Mouse (Mus musculus) kidney, adult 9 months (tissue): ENCODE measurements around the gene Krt79.

Experiments used
- DNase-seq: peaks from one replicate; pipeline ENCODE4 v3.0.0; 2022

The Krt79 gene

DNA sequence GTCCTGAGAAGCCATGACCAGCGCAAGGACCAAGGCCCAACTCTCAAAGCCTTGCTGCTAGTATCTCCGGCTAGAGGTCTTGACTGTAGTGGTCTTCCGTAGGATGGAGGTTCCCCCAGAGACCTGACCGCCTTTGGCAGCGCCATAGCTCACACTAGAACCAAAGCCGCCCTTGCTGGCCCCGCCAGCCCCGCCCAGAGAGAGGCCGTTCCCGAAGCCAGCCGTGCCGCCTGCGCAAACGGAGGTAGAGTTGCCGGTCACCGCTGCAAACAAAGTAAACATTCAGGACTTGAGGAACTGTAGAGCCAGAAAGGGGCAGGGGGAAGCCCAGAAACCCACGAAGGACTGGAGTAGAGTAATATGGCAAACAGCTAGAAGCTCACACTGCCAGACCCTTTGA lies 10.5 kb downstream of the Krt79 start:
- DNase-seq = peak; percentile 20

- no peak for DNase-seq
Observed at GRCm38 (mm10) chr15:101929087-101929486, 11.0 kb downstream of the Krt79 start.

DNA sequence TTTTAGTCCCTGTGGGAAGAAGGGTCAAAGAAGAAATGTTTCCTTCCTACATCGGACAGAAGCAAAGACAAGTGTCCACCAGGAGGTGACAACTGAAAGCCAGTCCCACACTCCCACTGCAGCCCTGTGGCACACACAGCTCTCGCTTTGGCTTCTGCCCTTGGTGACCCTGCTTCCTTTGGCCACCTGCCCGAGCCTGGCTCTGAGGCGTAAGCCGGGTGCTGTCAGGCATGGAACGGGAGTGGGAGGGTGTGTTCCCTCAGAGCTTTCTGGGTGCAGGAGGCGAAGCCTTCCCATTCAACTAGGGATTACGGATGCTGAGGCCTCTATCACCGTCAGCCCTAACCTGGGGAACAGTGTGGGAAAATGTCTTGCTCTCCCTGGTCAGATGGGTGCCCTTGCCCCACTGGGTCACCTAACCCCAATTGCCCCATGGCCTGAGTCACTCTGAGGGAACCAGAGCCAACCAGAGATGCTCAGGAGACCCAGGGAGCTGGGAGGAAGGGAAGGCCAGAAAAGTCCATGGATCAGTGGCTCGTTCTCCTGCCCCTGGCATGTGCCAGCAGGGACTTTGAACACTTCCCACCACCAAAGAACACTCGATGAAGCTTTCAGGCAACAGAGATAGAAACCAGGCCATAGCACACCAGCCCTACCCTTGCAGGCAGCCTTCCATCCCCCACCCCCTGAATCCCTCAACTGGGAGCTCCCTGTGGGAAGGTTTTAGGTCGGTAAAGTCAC lies 12.6 kb downstream of the Krt79 start:
- DNase-seq = peak; percentile 87

GRCm38 (mm10) chr15:101925041-101925440 lies 15.1 kb downstream of the Krt79 start:
- no peak for DNase-seq

- DNase-seq = no peak
Observed at GRCm38 (mm10) chr15:101924635-101925034, 15.5 kb downstream of the Krt79 start, which contains the start of gene Krt4. Krt4 (minus strand) TSS chr15:101924735.

GRCm38 (mm10) chr15:101922296-101922695 lies 17.8 kb downstream of the Krt79 start:
- no peak for DNase-seq

DNA sequence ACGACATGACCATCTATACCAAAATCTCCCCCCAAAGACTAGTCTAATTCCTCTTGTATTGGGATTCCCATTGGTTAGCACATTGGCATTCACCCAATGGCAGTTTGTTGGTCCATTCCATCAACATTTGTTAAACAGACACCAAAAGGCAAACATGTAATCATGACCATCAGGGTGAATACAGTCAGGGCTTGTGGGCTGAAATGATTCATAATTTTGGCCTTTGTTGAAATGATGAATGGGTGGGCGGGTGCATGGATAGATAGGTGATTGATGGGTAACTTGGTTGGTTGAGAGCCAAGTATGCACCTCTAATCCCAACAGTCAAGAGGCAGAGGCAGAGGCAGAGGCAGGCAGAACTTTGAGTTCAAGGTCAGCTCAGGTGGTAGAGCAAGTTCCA lies 24.1 kb downstream of the Krt79 start:
- no peak for DNase-seq

DNA sequence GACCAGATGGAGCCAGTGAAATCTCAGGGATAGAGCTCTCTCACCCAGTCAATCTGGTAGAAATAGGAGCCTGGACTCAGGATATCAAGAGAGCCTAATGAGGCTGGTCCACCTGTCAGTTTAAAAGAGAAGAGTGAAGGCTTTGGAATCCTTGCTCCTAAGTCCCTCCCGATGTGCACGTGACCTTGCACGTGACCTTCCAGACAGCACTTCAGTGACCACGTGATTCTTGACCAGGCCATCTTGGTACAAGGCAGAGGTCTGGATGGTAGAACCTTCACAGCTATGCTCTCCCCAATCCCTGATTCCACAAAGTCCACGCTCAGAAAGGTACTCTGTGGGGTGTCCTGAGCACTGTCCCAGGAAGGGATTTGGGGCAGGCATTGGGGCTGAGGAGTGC lies 35.3 kb downstream of the Krt79 start:
- no peak for DNase-seq

- no peak for DNase-seq
Observed at GRCm38 (mm10) chr15:101902171-101903149, 37.7 kb downstream of the Krt79 start.

- DNase-seq = no peak
Observed at GRCm38 (mm10) chr15:101895216-101895615, 44.9 kb downstream of the Krt79 start.

DNA sequence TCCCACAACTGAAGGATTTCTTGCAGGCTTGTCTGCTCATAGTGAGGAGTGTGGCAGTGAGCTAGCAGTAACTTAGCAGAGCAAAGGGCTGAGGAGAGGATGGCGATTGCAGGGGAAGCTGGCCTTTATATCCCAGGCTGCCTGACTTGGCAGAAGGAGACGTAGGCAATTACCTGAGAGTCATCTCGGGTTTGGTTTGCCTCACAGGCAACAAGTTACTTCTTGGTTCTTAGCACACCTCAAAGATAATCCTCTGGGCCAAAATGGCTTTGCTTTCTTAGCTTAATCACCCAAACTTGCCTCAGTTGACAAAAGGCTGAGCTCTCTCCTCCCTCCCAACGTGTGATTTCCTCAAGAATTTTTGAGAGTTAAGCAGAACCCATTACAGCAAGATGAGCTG lies 47.3 kb downstream of the Krt79 start, which contains the start of gene Krt76:
Gene Krt76, minus strand, starts transcription at position 101 of the 400 bp plus-strand sequence.
- no peak for DNase-seq

DNA sequence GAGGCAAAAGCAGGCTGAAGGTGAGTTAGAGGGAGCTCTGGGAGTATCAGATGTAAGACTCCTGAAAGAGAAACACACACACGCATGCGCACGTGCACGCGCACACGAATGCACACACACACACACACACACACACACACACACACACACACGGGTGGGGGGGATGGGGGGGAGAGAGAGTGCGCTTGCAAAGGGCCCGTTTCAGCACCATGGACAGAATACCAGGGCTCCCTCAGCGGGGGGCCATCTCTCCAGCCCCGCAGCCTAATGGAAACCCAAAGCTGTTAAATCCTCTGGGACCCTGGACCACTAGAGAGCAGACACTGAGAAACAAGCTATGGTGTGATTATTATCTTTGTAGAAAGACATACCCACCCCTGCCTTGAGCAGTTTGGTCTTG lies 60.3 kb downstream of the Krt79 start:
- DNase-seq = no peak
